Mouse (Mus musculus) forebrain, embryonic 13.5 days (tissue): ENCODE results near the gene Rbp2. TPM values are rescaled to one million over a fixed set of nuclear protein-coding genes. Genes with fewer than 3 reads are reported as not detected.

Source experiments
- ATAC-seq: fragments of 200-750 bp; cut with Nextera tagmentation; 2 replicates; pipeline ENCODE4 v1.8.0; 2017
- H3K27ac ChIP-seq: fragments of 300-500 bp; sonication (generic); 2 replicates; pipeline ENCODE4 v1.5.1; 2015; ENCODE audit warnings: inconsistent platforms, mild to moderate bottlenecking, moderate library complexity
- H3K27me3 ChIP-seq: fragments of 300-500 bp; sonication (generic); 2 replicates; pipeline ENCODE4 v1.6.1; 2015; ENCODE audit warnings: mild to moderate bottlenecking, inconsistent platforms
- H3K36me3 ChIP-seq: fragments of 300-500 bp; sonication (generic); 2 replicates; pipeline ENCODE4 v1.6.1; 2015; ENCODE audit warnings: mild to moderate bottlenecking, inconsistent platforms; ENCODE audit not compliant: poor library complexity, severe bottlenecking
- H3K4me1 ChIP-seq: fragments of 300-500 bp; sonication (generic); 2 replicates; pipeline ENCODE4 v1.6.1; 2015; ENCODE audit warnings: inconsistent platforms
- H3K4me2 ChIP-seq: fragments of 300-500 bp; sonication (generic); 2 replicates; pipeline ENCODE4 v1.6.1; 2015; ENCODE audit warnings: inconsistent platforms, mild to moderate bottlenecking, moderate library complexity
- H3K4me3 ChIP-seq: fragments of 300-500 bp; sonication (generic); 2 replicates; pipeline ENCODE4 v1.5.1; 2015; ENCODE audit warnings: mild to moderate bottlenecking, inconsistent platforms
- H3K9ac ChIP-seq: fragments of 300-500 bp; sonication (generic); 2 replicates; pipeline ENCODE4 v1.6.1; 2015; ENCODE audit warnings: mild to moderate bottlenecking, inconsistent platforms
- H3K9me3 ChIP-seq: fragments of 300-500 bp; sonication (generic); replicated peaks from 2 replicates; pipeline ENCODE4 v1.6.1; 2016; ENCODE audit warnings: inconsistent platforms
- WGBS: fragments of 180-500 bp; shearing (Covaris S2); methylation state at CpG from one replicate; pipeline ENCODE4 v1.1.7; 2015; 5-methylcytosine and 5-hydroxymethylcytosine counted together
- polyA plus RNA-seq: library from polyadenylated mRNA; unstranded; fragments of >200 nt; fragmentation: Nextera tagmentation; extraction: Ambion mirVana; gene quantifications from 2 replicates; pipeline ENCODE4 v1.2.1, GENCODE M21; 2015

Rbp2 gene
- polyA plus RNA-seq, 1 experiment from 2014 or later = not detected

DNA sequence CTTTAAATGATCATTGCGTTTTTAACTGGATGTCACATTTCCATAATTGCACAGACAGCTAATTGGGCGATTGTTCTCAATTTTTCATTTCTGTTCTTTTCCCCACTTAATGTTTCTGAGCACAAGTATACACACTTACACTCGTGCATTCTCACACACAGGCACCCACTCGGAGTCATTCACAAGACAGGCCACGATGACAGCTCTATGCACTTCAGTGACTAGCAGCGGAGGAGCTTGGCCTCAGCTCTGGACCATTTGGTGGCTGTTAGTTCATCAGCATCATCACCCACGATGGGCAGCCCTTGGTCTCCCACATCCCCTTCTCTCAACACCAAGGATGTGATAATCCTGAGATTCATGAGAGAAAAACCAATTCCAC lies 39.6 kb downstream of the Rbp2 start:
- H3K27ac ChIP-seq = peak overlapping the region; percentile 41
- H3K27me3 ChIP-seq = no peaks in the 10 kb centered on the region
- no peaks in the 10 kb centered on the region for H3K36me3 ChIP-seq
- WGBS = 3% methylated on average over 7 of the region's 7 CpGs
- ATAC-seq = peak; percentile 82
- peaks cover 49% of the 10 kb centered on the region for H3K4me1 ChIP-seq
- H3K4me2 ChIP-seq = peak overlapping the region; percentile 39; the same call in 1 of the 2 replicates
- H3K9ac ChIP-seq = no peak overlapping the region
- no peak overlapping the region for H3K4me3 ChIP-seq
- H3K9me3 ChIP-seq = no peaks in the 10 kb centered on the region

DNA sequence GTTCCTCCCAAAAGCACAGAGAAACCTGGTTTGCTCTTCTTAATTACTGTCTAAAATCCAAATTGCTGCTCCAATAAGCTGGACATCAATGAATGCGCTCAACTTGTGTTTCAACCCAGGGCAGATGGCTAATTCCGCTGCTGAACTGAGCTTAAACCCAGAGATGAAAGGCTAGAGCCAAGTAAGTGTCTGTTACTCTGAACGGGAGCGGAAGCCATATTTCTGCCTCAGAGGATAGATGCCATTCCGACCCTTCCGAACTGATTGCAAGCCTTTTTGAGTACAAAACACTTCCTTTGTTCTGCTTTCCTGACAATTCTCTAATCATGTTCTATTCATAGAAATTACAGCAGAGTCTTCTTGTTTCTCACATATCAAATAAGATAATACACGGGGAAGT lies 41.3 kb downstream of the Rbp2 start:
- Histone ChIP-seq H3K4me3 (no peak overlapping the region), H3K27me3 (no peaks in the 10 kb centered on the region), H3K4me2 (no peak overlapping the region), H3K36me3 (no peaks in the 10 kb centered on the region), H3K9ac (no peak overlapping the region), H3K27ac (no peak overlapping the region), H3K9me3 (no peaks in the 10 kb centered on the region), H3K4me1 (peaks cover 46% of the 10 kb centered on the region)
- ATAC-seq = no peak
- 61% methylated on average over 7 of the region's 7 CpGs for WGBS

DNA sequence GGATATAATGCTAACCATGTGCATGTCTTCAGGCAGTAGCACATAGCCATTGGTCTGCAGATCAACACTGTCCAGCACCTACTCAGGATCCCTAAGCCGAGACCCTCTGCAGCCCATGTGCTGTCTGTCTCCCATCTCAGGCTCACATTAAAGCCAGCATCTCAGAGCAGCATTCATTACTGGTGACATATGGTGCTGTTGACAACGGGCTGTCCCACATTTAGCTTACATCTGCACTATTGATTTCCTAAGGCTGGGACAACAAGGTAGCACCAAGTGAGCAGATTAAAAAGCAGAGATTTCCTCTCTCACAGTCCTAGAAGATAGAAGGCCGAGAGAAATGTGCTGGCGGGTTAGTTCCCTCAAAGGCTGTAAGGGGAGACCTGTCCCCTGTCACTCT lies 43.9 kb downstream of the Rbp2 start:
- Histone ChIP-seq H3K4me2 (no peak overlapping the region), H3K9ac (no peak overlapping the region), H3K9me3 (no peaks in the 10 kb centered on the region), H3K4me3 (no peak overlapping the region), H3K27ac (no peak overlapping the region; the same call in 1 of the 2 replicates), H3K27me3 (no peaks in the 10 kb centered on the region), H3K4me1 (peaks cover 30% of the 10 kb centered on the region), H3K36me3 (no peaks in the 10 kb centered on the region)
- no peak; the same call in 1 of the 2 replicates for ATAC-seq
- 71% methylated on average over 4 of the region's 4 CpGs for WGBS

DNA sequence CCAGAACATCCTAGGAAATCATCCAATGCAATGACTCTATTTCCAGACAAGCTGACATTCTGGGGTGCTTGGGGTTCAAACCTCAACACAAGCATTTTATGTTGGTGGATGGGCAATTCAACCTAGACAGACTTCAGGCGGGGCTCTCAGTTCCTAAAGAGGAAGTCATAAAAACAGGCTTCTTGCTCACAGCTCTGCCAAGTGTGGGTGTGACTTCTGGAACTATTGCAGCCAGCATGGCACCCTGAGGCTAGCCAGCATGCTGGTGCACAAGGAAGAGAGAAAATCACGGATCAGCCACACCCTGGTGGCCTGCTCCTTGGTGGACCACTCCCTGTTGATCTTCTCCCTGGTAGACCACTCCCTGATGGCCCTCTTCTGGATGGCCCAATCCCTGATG lies 45.1 kb downstream of the Rbp2 start:
- Histone ChIP-seq H3K27me3 (no peaks in the 10 kb centered on the region), H3K36me3 (no peaks in the 10 kb centered on the region), H3K4me2 (no peak overlapping the region), H3K4me3 (no peak overlapping the region), H3K9ac (no peak overlapping the region), H3K4me1 (peaks cover 18% of the 10 kb centered on the region), H3K9me3 (0 out of 2 replicates have a peak, but pooled peaks cover 3% of the 10 kb centered on the region), H3K27ac (no peak overlapping the region)
- WGBS = 69% methylated on average over 2 of the region's 2 CpGs
- ATAC-seq = no peak

DNA sequence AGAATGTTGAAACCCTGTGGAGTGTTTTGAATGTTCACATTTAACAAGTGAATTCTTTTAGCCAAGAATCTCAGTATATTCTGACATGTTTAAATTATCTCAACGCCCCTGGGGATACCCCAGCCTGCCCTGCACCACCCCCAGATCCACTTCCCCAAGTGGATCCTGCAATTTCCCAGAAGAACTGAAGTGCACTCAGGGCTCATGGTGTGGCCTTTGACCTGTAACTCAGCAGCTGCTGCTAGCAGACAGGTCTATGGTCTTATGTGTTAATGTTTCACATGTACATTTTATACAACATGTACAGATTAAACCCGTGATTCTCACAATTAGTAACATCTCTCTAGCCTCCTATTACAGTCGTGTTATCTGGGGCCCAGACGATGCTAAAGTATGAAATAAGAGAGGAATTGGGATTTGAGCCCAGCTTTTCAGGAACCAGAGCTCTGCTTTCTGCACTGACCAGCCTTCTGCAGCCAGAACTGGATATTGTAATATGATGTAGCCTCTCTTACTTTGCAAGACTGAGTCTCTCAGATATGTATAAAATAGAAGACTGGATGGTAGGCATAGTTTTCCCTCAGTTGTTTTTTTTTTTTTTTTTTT lies 48.9 kb downstream of the Rbp2 start:
- ATAC-seq = no peak
- no peak overlapping the region for H3K4me3 ChIP-seq
- H3K9ac ChIP-seq = no peak overlapping the region
- H3K9me3 ChIP-seq = 0 out of 2 replicates have a peak, but pooled peaks cover 3% of the 10 kb centered on the region
- H3K36me3 ChIP-seq = no peaks in the 10 kb centered on the region
- H3K4me2 ChIP-seq = no peak overlapping the region
- no peak overlapping the region for H3K27ac ChIP-seq
- peaks cover 10% of the 10 kb centered on the region; the same call in 1 of the 2 replicates for H3K4me1 ChIP-seq
- no peaks in the 10 kb centered on the region for H3K27me3 ChIP-seq
- WGBS = 85% methylated on average over 4 of the region's 4 CpGs

DNA sequence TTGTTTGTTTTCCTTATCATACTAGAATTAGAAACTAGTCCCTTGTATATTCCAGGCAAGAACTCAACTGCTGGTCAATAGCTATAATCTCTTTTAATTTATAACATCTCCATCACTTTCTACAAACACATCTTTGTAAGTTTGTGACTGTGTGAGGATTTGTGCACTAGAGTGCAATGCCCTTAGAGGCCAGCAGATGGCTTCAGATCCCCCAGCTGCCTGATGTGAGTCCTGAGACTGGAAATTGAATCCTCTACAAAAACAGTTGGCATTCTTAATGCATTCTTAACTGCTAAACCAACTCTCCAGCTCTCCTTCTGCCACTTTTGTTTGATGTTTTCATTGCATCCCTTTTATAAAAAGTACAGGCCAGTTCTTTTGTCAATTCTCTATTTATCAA lies 49.8 kb downstream of the Rbp2 start:
- no peaks in the 10 kb centered on the region for H3K36me3 ChIP-seq
- ATAC-seq = no peak
- 0 out of 2 replicates have a peak, but pooled peaks cover 4% of the 10 kb centered on the region for H3K27me3 ChIP-seq
- H3K4me2 ChIP-seq = no peak overlapping the region
- 0 out of 2 replicates have a peak, but pooled peaks cover 3% of the 10 kb centered on the region for H3K9me3 ChIP-seq
- H3K9ac ChIP-seq = no peak overlapping the region
- H3K27ac ChIP-seq = no peak overlapping the region
- peaks cover 7% of the 10 kb centered on the region; the same call in 1 of the 2 replicates for H3K4me1 ChIP-seq
- no peak overlapping the region for H3K4me3 ChIP-seq

DNA sequence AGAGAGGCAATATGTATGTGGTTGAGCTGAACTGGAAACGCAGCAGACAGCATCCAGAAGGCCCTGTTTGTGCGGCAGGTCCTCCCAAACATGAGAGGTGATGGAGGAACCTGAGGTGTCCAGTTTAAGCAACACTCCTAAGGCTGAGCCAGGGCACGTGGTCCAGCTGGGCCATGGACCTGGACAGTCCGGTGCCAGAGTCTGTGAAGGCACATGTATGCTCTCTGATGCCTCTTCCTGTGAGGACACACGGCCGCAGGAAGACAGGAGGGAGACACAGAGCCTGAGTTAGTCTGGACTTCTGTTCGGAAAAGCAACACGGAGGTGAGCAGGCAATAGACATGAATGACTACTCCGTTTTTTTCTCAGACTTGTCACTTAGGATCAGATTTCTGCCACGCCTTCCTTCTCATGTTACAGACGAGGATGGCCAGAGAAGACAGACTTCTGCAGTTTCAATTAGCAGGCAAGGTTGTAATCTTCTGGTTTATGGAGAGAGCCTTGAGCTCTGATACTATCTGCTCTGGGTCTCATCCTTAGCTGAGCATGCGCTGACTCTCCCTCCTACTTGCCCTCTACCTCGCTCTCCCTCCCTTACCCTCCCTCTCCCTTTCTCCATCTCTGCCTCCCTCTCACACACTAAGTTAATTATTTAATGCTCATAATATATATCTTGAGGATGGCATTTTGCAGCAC lies 52.2 kb downstream of the Rbp2 start:
- Histone ChIP-seq H3K4me3 (no peak overlapping the region), H3K4me1 (peaks cover 7% of the 10 kb centered on the region; the same call in 1 of the 2 replicates), H3K27ac (no peak overlapping the region), H3K4me2 (peak overlapping the region; percentile 33), H3K36me3 (no peaks in the 10 kb centered on the region), H3K27me3 (0 out of 2 replicates have a peak, but pooled peaks cover 4% of the 10 kb centered on the region), H3K9me3 (0 out of 2 replicates have a peak, but pooled peaks cover 3% of the 10 kb centered on the region), H3K9ac (no peak overlapping the region)
- peak; percentile 65 for ATAC-seq
- 52% methylated on average over 13 of the region's 13 CpGs for WGBS

DNA sequence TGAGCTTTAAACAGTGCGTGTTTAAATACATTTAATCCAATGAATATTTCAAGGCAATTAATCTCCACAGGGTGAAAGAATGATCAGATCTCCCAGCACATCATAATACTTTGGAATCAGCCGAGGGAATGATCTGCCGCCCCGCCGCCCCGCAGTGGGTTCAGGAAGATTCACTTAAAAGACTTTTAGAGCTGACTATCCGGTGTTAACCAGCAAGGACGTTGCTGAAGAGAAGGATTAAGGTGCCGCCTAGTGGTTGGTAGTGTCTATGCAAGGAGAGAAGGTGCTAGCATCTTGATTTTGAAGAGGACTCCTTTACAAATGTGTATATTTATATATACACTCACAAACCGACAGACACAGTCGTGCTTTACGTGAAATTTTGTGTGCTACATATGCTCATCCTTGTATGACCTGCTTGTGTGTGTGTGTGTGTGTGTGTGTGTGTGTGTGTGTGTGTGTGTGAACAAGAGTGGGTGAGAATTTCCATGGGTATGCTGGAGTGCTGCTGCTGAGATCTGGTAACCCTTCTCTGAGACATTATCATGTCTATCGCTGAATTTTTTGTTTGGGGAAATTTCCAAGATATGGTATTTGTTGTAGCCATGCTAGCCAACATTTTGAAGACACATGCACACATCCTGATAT lies 52.9 kb downstream of the Rbp2 start:
- ATAC-seq = peak; percentile 86
- Histone ChIP-seq H3K27ac (no peak overlapping the region), H3K4me1 (peaks cover 7% of the 10 kb centered on the region; the same call in 1 of the 2 replicates), H3K4me2 (peak overlapping the region; percentile 33), H3K27me3 (0 out of 2 replicates have a peak, but pooled peaks cover 4% of the 10 kb centered on the region), H3K9ac (no peak overlapping the region), H3K9me3 (0 out of 2 replicates have a peak, but pooled peaks cover 3% of the 10 kb centered on the region), H3K4me3 (no peak overlapping the region), H3K36me3 (no peaks in the 10 kb centered on the region)
- 6% methylated on average over 13 of the region's 13 CpGs for WGBS

DNA sequence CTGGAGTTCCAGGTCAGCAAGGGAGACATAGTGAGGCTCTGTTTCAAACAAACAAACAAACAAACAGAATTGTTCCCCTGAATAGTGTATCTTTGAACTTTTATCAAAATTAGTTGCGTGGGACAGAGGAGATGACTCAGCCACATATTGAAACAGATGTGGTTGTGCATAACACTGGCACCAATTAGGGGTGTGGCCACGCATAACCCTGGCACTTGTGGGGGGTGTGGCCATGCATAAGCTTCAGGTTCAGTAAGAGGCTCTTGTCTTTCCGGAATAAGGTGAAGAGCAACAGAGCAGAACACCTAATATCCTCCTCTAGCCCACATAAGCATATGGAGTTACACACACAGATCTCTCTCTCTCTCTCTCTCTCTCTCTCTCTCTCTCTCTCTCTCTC lies 58.1 kb downstream of the Rbp2 start:
- 84% methylated on average over 3 of the region's 3 CpGs for WGBS

More for the DNA sequence above, 58.1 kb downstream of the Rbp2 start:
- no peak overlapping the region for H3K27ac ChIP-seq
- H3K27me3 ChIP-seq = 0 out of 2 replicates have a peak, but pooled peaks cover 4% of the 10 kb centered on the region
- no peaks in the 10 kb centered on the region for H3K4me1 ChIP-seq
- H3K9ac ChIP-seq = no peak overlapping the region
- no peak for ATAC-seq
- no peaks in the 10 kb centered on the region for H3K36me3 ChIP-seq
- no peak overlapping the region for H3K4me3 ChIP-seq
- H3K4me2 ChIP-seq = no peak overlapping the region
- H3K9me3 ChIP-seq = no peaks in the 10 kb centered on the region

Other genes starting within 250 kb of the Rbp2 start
- gene Nmnat3, start 198.7 kb upstream of the Rbp2 start, polyA plus RNA-seq = 2.0 and 2.3 TPM in 2 replicates
- 54.9 and 72.9 TPM in 2 replicates for gene Rbp1, start 63.2 kb upstream of the Rbp2 start, polyA plus RNA-seq
- 122 and 134 TPM in 2 replicates for gene Copb2, start 77.6 kb downstream of the Rbp2 start, polyA plus RNA-seq
- 68.4 and 69.6 TPM in 2 replicates for gene Mrps22, start 115.5 kb downstream of the Rbp2 start, polyA plus RNA-seq